Mouse (Mus musculus) myocyte (in vitro differentiated cells): ENCODE data around the gene Mipol1. TPM values are rescaled to one million over a fixed set of nuclear protein-coding genes. Genes with fewer than 3 reads are reported as not detected.

Experiments used
- H3K27me3 ChIP-seq: one replicate; pipeline ENCODE4 v1.6.1; 2011; ENCODE audit not compliant: control insufficient read depth, insufficient read depth, insufficient read length
- H3K36me3 ChIP-seq: one replicate; pipeline ENCODE4 v1.6.1; 2011; ENCODE audit not compliant: control insufficient read depth, insufficient read depth
- H3K4me2 ChIP-seq: one replicate; pipeline ENCODE4 v1.6.1; 2011; ENCODE audit warnings: low read depth, control low read depth
- H3K4me3 ChIP-seq: one replicate; pipeline ENCODE4 v1.5.1; 2011; ENCODE audit warnings: mild to moderate bottlenecking, control low read depth, moderate library complexity
- H3K79me2 ChIP-seq: one replicate; pipeline ENCODE4 v1.6.1; 2011; ENCODE audit not compliant: control insufficient read depth, insufficient read depth
- H3ac ChIP-seq: one replicate; pipeline ENCODE4 v1.6.1; 2011; ENCODE audit not compliant: control insufficient read depth, insufficient read length
- CEBPB ChIP-seq: IDR thresholded peaks from 2 replicates; pipeline ENCODE4 v1.6.1; 2011; ENCODE audit warnings: mild to moderate bottlenecking, moderate library complexity; ENCODE audit not compliant: poor library complexity, insufficient read depth, severe bottlenecking
- E2F4 ChIP-seq: IDR thresholded peaks from one replicate; pipeline ENCODE4 v1.6.1; 2011; ENCODE audit warnings: mild to moderate bottlenecking, control low read depth, moderate library complexity; ENCODE audit not compliant: insufficient read depth
- MAX ChIP-seq: IDR thresholded peaks from one replicate; pipeline ENCODE4 v1.6.1; 2011; ENCODE audit warnings: low read depth, mild to moderate bottlenecking, control low read depth
- MYOD1 ChIP-seq, 3 experiments: IDR thresholded peaks; one replicate each; pipeline ENCODE4 v1.6.1; 2011; ENCODE audit warnings: control low read depth in 2 of 3, low read depth in 2 of 3, mild to moderate bottlenecking in 2 of 3, moderate library complexity in 1 of 3; ENCODE audit not compliant: insufficient read length in 2 of 3, control insufficient read depth in 1 of 3
- MYOG ChIP-seq, 3 experiments: IDR thresholded peaks; one replicate each; pipeline ENCODE4 v1.6.1; 2011; ENCODE audit warnings: control low read depth in 2 of 3, low read depth in 2 of 3, mild to moderate bottlenecking in 2 of 3; ENCODE audit not compliant: insufficient read length in 2 of 3, control insufficient read depth in 1 of 3, insufficient read depth in 1 of 3
- POLR2A ChIP-seq: IDR thresholded peaks from one replicate; pipeline ENCODE4 v1.6.1; 2011; ENCODE audit warnings: low read depth, mild to moderate bottlenecking, control low read depth, moderate library complexity; ENCODE audit not compliant: insufficient read length
- POLR2AphosphoS2 ChIP-seq: IDR thresholded peaks from one replicate; pipeline ENCODE4 v1.6.1; 2011; ENCODE audit warnings: low read depth, control low read depth; ENCODE audit not compliant: insufficient read length
- REST ChIP-seq: IDR thresholded peaks from one replicate; pipeline ENCODE4 v1.6.1; 2011; ENCODE audit warnings: mild to moderate bottlenecking, control low read depth, moderate library complexity; ENCODE audit not compliant: insufficient read depth, insufficient read length
- SRF ChIP-seq: IDR thresholded peaks from one replicate; pipeline ENCODE4 v1.6.1; 2011; ENCODE audit warnings: low read depth; ENCODE audit not compliant: control insufficient read depth, insufficient read length
- TCF12 ChIP-seq: IDR thresholded peaks from one replicate; pipeline ENCODE4 v1.6.1; 2011; ENCODE audit warnings: mild to moderate bottlenecking, control low read depth; ENCODE audit not compliant: poor library complexity, insufficient read depth, severe bottlenecking
- TCF3 ChIP-seq: IDR thresholded peaks from one replicate; pipeline ENCODE4 v1.6.1; 2011; ENCODE audit warnings: low read depth, control low read depth; ENCODE audit not compliant: insufficient read length
- USF1 ChIP-seq: IDR thresholded peaks from one replicate; pipeline ENCODE4 v1.6.1; 2011; ENCODE audit warnings: low read depth, mild to moderate bottlenecking, control low read depth, moderate library complexity
- polyA plus RNA-seq: library from polyadenylated mRNA; unstranded; fragments of >200 nt; fragmentation: generic; extraction: Trizol; gene quantifications from one replicate; pipeline ENCODE4 v1.2.1, GENCODE M21; 2012; ENCODE audit warnings: missing spikeins

Gene Mipol1
- 1.6 TPM for polyA plus RNA-seq

- H3K79me2 ChIP-seq, result peaks cover 46% of the 10 kb centered on the region
- H3ac ChIP-seq, result peak within 1 kb of the TSS; percentile 70
- peak within 1 kb of the TSS; percentile 64 for H3K4me3 ChIP-seq
- H3K27me3 ChIP-seq, result no peaks in the 10 kb centered on the region
- H3K36me3 ChIP-seq, result no peaks in the 10 kb centered on the region
- TF ChIP-seq E2F4, result peak; percentile 28
- peak; percentile 72 for TF ChIP-seq POLR2AphosphoS2
- TF ChIP-seq TCF12, result no peak
- TF ChIP-seq CEBPB, result no peak
- peak in 1 of 3 experiments; percentile 16 for TF ChIP-seq MYOG (IDR thresholded peaks at IDR 0.05; ENCODE audit: control insufficient read depth in 1 of 3, insufficient read depth in 1 of 3, insufficient read length in 2 of 3, low read depth in 2 of 3)
- no peak for TF ChIP-seq TCF3
- TF ChIP-seq MAX, result no peak
- peak; percentile 44 for TF ChIP-seq SRF
- no peak for TF ChIP-seq USF1
- peak; percentile 75 for TF ChIP-seq POLR2A
- no peak for TF ChIP-seq MYOD1 (IDR thresholded peaks at IDR 0.05; ENCODE audit: control insufficient read depth in 1 of 3, insufficient read length in 2 of 3, low read depth in 2 of 3)
- TF ChIP-seq REST, result no peak
- peak within 1 kb of the TSS; percentile 98 for H3K4me2 ChIP-seq
Observed at GRCm38 (mm10) chr12:57230192-57230706, at the start of gene Mipol1, which contains the start of gene Prps1l3. Gene Mipol1, plus strand, starts transcription at chr12:57230427. Gene Prps1l3, plus strand, starts transcription at chr12:57230412.

- Histone ChIP-seq H3K4me2 (no peak overlapping the region), H3K27me3 (no peaks in the 10 kb centered on the region), H3K4me3 (no peak overlapping the region), H3K36me3 (no peaks in the 10 kb centered on the region), H3K79me2 (no peaks in the 10 kb centered on the region), H3ac (no peak overlapping the region)
- TF ChIP-seq MAX, result no peak
- TF ChIP-seq E2F4, result no peak
- no peak for TF ChIP-seq USF1
- TF ChIP-seq SRF, result no peak
- TF ChIP-seq TCF3, result no peak
- TF ChIP-seq POLR2AphosphoS2, result no peak
- no peak for TF ChIP-seq MYOD1 (IDR thresholded peaks at IDR 0.05; ENCODE audit: control insufficient read depth in 1 of 3, insufficient read length in 2 of 3, low read depth in 2 of 3)
- TF ChIP-seq MYOG (IDR thresholded peaks at IDR 0.05; ENCODE audit: control insufficient read depth in 1 of 3, insufficient read depth in 1 of 3, insufficient read length in 2 of 3, low read depth in 2 of 3), result no peak
- no peak for TF ChIP-seq CEBPB
- TF ChIP-seq REST, result no peak
Observed at GRCm38 (mm10) chr12:57184401-57185147, 45.7 kb upstream of the Mipol1 start.

GRCm38 (mm10) chr12:57185475-57185874, 44.8 kb upstream of the Mipol1 start:
- H3K27me3 ChIP-seq, result no peaks in the 10 kb centered on the region
- TF ChIP-seq SRF (no peak), POLR2A (no peak), TCF12 (no peak), E2F4 (no peak), USF1 (no peak), MYOD1 (IDR thresholded peaks at IDR 0.05; ENCODE audit: control insufficient read depth in 1 of 3, insufficient read length in 2 of 3, low read depth in 2 of 3) (no peak), POLR2AphosphoS2 (no peak), CEBPB (no peak), MYOG (IDR thresholded peaks at IDR 0.05; ENCODE audit: control insufficient read depth in 1 of 3, insufficient read depth in 1 of 3, insufficient read length in 2 of 3, low read depth in 2 of 3) (no peak), MAX (no peak), TCF3 (no peak)
- H3K36me3 ChIP-seq, result no peaks in the 10 kb centered on the region
- H3ac ChIP-seq, result no peak overlapping the region
- H3K79me2 ChIP-seq, result no peaks in the 10 kb centered on the region
- no peak overlapping the region for H3K4me2 ChIP-seq
- no peak overlapping the region for H3K4me3 ChIP-seq

GRCm38 (mm10) chr12:57186126-57186525, 44.1 kb upstream of the Mipol1 start:
- no peak overlapping the region for H3K4me3 ChIP-seq
- no peaks in the 10 kb centered on the region for H3K79me2 ChIP-seq
- no peaks in the 10 kb centered on the region for H3K27me3 ChIP-seq
- H3K36me3 ChIP-seq, result no peaks in the 10 kb centered on the region
- H3ac ChIP-seq, result no peak overlapping the region
- TF ChIP-seq MYOD1 (IDR thresholded peaks at IDR 0.05; ENCODE audit: control insufficient read depth in 1 of 3, insufficient read length in 2 of 3, low read depth in 2 of 3) (no peak), MAX (no peak), TCF12 (no peak), SRF (no peak), POLR2AphosphoS2 (no peak), MYOG (IDR thresholded peaks at IDR 0.05; ENCODE audit: control insufficient read depth in 1 of 3, insufficient read depth in 1 of 3, insufficient read length in 2 of 3, low read depth in 2 of 3) (no peak), TCF3 (no peak), USF1 (no peak), CEBPB (no peak)
- H3K4me2 ChIP-seq, result no peak overlapping the region
